Mouse (Mus musculus) lung, embryonic 14.5 days (tissue): ENCODE measurements around the gene Tnrc6a. TPM values are rescaled to one million over a fixed set of nuclear protein-coding genes. Genes with fewer than 3 reads are reported as not detected.

Experiments used
- ATAC-seq: fragments of 200-750 bp; cut with Nextera tagmentation; 2 replicates; pipeline ENCODE4 v1.8.0; 2017; ENCODE audit warnings: mild to moderate bottlenecking, moderate TSS enrichment, moderate library complexity; ENCODE audit not compliant: insufficient read depth
- DNase-seq: peaks from one replicate; pipeline ENCODE4 v3.0.0-alpha.2; 2015
- H3K27ac ChIP-seq: fragments of 300-500 bp; sonication (generic); 2 replicates; pipeline ENCODE4 v1.5.1; 2014; ENCODE audit warnings: low read depth, mild to moderate bottlenecking, moderate library complexity
- H3K27me3 ChIP-seq: fragments of 300-500 bp; sonication (generic); 2 replicates; pipeline ENCODE4 v1.6.1; 2014; ENCODE audit warnings: low read length, control low read depth; ENCODE audit not compliant: insufficient read depth
- H3K36me3 ChIP-seq: fragments of 300-500 bp; sonication (generic); 2 replicates; pipeline ENCODE4 v1.6.1; 2014; ENCODE audit warnings: control low read depth; ENCODE audit not compliant: insufficient read depth
- H3K4me1 ChIP-seq: fragments of 300-500 bp; sonication (generic); 2 replicates; pipeline ENCODE4 v1.6.1; 2014; ENCODE audit warnings: antibody characterized with exemption, control low read depth; ENCODE audit not compliant: insufficient read depth
- H3K4me2 ChIP-seq: fragments of 300-500 bp; sonication (generic); 2 replicates; pipeline ENCODE4 v1.6.1; 2014; ENCODE audit warnings: mild to moderate bottlenecking
- H3K4me3 ChIP-seq: fragments of 300-500 bp; sonication (generic); 2 replicates; pipeline ENCODE4 v1.5.1; 2014; ENCODE audit warnings: low read depth, low read length
- H3K9ac ChIP-seq: fragments of 300-500 bp; sonication (generic); 2 replicates; pipeline ENCODE4 v1.6.1; 2014
- H3K9me3 ChIP-seq: fragments of 300-500 bp; sonication (generic); 2 replicates; pipeline ENCODE4 v1.6.1; 2016; ENCODE audit warnings: low read depth, low read length, control low read depth
- CTCF ChIP-seq: IDR thresholded peaks from 2 replicates; pipeline ENCODE4 v1.5.1; 2016; ENCODE audit warnings: antibody characterized with exemption, low read depth
- WGBS: fragments of 180-500 bp; shearing (Covaris S2); extraction: QIAGEN DNeasy Blood & Tissue Kit; methylation state at CpG from one replicate; pipeline ENCODE4 v1.1.7; 2014; 5-methylcytosine and 5-hydroxymethylcytosine counted together
- polyA plus RNA-seq: library from polyadenylated mRNA; unstranded; fragments of >200 nt; fragmentation: Nextera tagmentation; extraction: Ambion mirVana; gene quantifications from 2 replicates; pipeline ENCODE4 v1.2.1, GENCODE M21; 2014

Gene Tnrc6a
- polyA plus RNA-seq, 1 experiment from 2014 or later, result 47.6 TPM

GRCm38 (mm10) chr7:123162346-123162745 is 38.7 kb downstream of the Tnrc6a start:
- Histone ChIP-seq H3K4me1 (no peaks in the 10 kb centered on the region), H3K27ac (no peak overlapping the region), H3K4me2 (no peak overlapping the region), H3K9me3 (no peaks in the 10 kb centered on the region), H3K36me3 (peaks cover 77% of the 10 kb centered on the region), H3K27me3 (no peaks in the 10 kb centered on the region), H3K9ac (no peak overlapping the region), H3K4me3 (no peak overlapping the region)
- ATAC-seq (no peak), DNase-seq (no peak)
- 93% methylated on average over 10 of the region's 10 CpGs for WGBS
- no peak for TF ChIP-seq CTCF

GRCm38 (mm10) chr7:123167436-123167835 is 43.8 kb downstream of the Tnrc6a start:
- no peaks in the 10 kb centered on the region for H3K9me3 ChIP-seq
- ATAC-seq (no peak), DNase-seq (no peak)
- no peak for TF ChIP-seq CTCF
- H3K27ac ChIP-seq, result no peak overlapping the region
- H3K27me3 ChIP-seq, result no peaks in the 10 kb centered on the region
- H3K4me3 ChIP-seq, result no peak overlapping the region
- H3K4me2 ChIP-seq, result no peak overlapping the region
- peaks cover 98% of the 10 kb centered on the region for H3K36me3 ChIP-seq
- no peak overlapping the region for H3K9ac ChIP-seq
- 70% methylated on average over 2 of the region's 2 CpGs for WGBS
- no peaks in the 10 kb centered on the region for H3K4me1 ChIP-seq

GRCm38 (mm10) chr7:123169618-123170017 is 45.9 kb downstream of the Tnrc6a start:
- no peak for TF ChIP-seq CTCF
- Histone ChIP-seq H3K27ac (no peak overlapping the region), H3K4me2 (no peak overlapping the region), H3K27me3 (no peaks in the 10 kb centered on the region), H3K9me3 (no peaks in the 10 kb centered on the region), H3K9ac (no peak overlapping the region), H3K4me1 (no peaks in the 10 kb centered on the region), H3K36me3 (peaks cover 96% of the 10 kb centered on the region), H3K4me3 (no peak overlapping the region)
- 98% methylated on average over 2 of the region's 2 CpGs for WGBS
- DNase-seq, result no peak
- no peak for ATAC-seq

- DNase-seq (no peak), ATAC-seq (no peak)
- no peak overlapping the region for H3K27ac ChIP-seq
- no peak for TF ChIP-seq CTCF
- H3K36me3 ChIP-seq, result peaks cover 94% of the 10 kb centered on the region
- H3K4me1 ChIP-seq, result no peaks in the 10 kb centered on the region
- H3K4me3 ChIP-seq, result no peak overlapping the region
- 74% methylated on average over 5 of the region's 5 CpGs for WGBS
- H3K9me3 ChIP-seq, result no peaks in the 10 kb centered on the region
- H3K9ac ChIP-seq, result no peak overlapping the region
- H3K4me2 ChIP-seq, result no peak overlapping the region
- H3K27me3 ChIP-seq, result no peaks in the 10 kb centered on the region
Measured at GRCm38 (mm10) chr7:123172101-123172500, 48.4 kb downstream of the Tnrc6a start.

- TF ChIP-seq CTCF, result no peak
- Histone ChIP-seq H3K4me1 (no peaks in the 10 kb centered on the region), H3K27ac (no peak overlapping the region), H3K27me3 (no peaks in the 10 kb centered on the region), H3K9ac (no peak overlapping the region), H3K4me2 (no peak overlapping the region), H3K4me3 (no peak overlapping the region), H3K36me3 (peaks cover 95% of the 10 kb centered on the region), H3K9me3 (no peaks in the 10 kb centered on the region)
- DNase-seq, result no peak
- no peak for ATAC-seq
Measured at GRCm38 (mm10) chr7:123177215-123177614, 53.5 kb downstream of the Tnrc6a start.

GRCm38 (mm10) chr7:123181787-123182701 is 58.4 kb downstream of the Tnrc6a start:
- ATAC-seq (no peak), DNase-seq (peak; percentile 16)
- 81% methylated on average over 20 of the region's 20 CpGs for WGBS

GRCm38 (mm10) chr7:123184891-123185290 is 61.2 kb downstream of the Tnrc6a start:
- ATAC-seq (no peak), DNase-seq (no peak)
- TF ChIP-seq CTCF, result no peak
- Histone ChIP-seq H3K4me3 (no peak overlapping the region), H3K4me2 (no peak overlapping the region), H3K27ac (no peak overlapping the region), H3K4me1 (no peaks in the 10 kb centered on the region), H3K27me3 (no peaks in the 10 kb centered on the region), H3K36me3 (peaks cover 99% of the 10 kb centered on the region), H3K9ac (no peak overlapping the region), H3K9me3 (no peaks in the 10 kb centered on the region)
- 97% methylated on average over 1 of the region's 1 CpGs for WGBS

More at GRCm38 (mm10) chr7:123181787-123182701, 58.4 kb downstream of the Tnrc6a start:
- no peak overlapping the region for H3K4me3 ChIP-seq
- no peaks in the 10 kb centered on the region for H3K9me3 ChIP-seq
- H3K4me2 ChIP-seq, result no peak overlapping the region
- H3K9ac ChIP-seq, result no peak overlapping the region
- H3K4me1 ChIP-seq, result no peaks in the 10 kb centered on the region
- no peak for TF ChIP-seq CTCF
- H3K36me3 ChIP-seq, result peaks cover 99% of the 10 kb centered on the region
- no peak overlapping the region for H3K27ac ChIP-seq
- no peaks in the 10 kb centered on the region for H3K27me3 ChIP-seq
